Mouse (Mus musculus): ENCODE measurements around the gene 2510002D24Rik. TPM values are rescaled to one million over a fixed set of nuclear protein-coding genes. Genes with fewer than 3 reads are reported as not detected.

The 2510002D24Rik gene
- polyA plus RNA-seq (2012; rRNA removed) = 64.9 and 69.6 TPM in 2 replicates

DNA sequence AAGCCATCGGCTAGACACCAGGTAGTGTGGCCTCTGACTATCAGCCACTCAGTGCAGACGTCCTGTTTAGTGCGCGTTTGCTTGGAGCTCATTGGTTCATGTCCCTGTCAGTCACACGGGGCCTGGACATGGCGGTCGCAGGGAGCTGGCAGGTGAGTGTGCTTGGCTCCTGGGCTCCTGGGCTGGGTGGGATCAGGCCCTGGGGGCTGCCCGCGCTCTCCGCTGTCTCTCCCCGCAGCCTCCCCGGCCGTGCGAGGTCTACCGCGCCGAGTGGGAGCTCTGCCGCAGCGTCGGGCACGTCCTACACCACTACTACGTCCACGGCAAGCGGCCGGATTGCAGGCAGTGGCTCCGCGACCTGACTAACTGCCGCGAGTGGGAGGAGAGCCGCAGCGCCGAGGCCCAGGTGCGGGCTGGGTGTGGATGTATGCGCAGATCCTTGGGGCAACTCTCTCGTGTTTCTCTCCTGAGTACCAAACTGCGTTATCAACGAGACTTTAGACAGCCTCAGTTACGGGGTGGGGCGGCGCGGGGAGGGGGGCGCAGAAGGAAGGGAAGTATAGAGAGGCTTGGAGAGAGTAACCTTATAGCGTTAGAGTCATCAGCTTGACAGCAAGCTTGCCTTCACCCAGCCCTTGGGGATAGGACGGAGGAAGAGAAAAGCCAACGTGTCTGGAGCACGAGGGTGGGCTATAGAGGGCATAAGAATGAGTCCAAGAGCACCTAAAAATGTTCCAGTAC, at the start of gene 2510002D24Rik, which contains the start of gene Gm28539:
Gene 2510002D24Rik (plus strand): TSS at position 111 of the 741 bp plus-strand sequence.
Gene Gm28539 (plus strand): TSS at position 117 of the 741 bp plus-strand sequence.

DNA sequence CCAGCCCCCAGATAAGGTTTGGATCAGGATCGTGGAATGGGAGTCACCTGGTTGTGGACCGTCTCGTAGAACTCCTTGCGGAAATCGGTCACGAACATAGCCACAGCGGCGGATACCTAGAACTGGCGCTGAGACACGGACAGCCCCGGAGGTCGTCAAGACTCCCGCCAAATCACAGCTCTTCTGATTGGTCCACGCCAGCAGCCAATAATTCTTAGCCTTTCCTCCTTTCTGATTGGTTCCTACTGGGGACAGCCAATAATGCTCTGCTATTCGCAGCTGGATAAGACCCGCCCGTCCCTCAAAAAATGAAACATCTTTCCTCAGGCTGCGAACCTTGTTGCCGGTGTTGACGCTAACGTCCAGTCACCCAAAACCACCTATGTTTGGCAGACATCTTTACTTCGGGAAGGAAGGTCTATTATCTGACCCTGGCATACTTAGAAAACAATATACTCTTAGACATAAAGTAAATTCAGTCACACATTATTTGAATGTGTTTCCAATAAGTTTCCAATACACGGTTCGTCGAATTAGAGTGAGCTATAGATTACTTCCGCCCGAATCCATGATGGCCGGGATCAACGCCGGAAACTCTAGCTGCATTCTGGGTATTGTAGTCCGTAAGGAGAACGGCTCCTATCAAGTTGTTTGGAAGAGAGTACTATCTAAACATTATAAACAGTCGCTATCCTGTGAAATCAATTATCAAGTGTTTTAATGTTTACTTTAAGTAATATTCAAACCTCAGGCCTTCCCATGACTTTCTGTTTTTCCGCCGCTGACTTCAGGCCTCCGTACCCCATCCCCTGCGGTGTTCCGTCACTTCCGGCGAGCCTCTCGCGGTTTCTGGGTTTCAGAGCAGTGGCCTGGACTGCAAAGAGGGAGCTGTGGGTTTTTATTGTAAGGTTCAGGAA, 24.7 kb upstream of the 2510002D24Rik start, which contains the start of the genes Ufd1 and Cdc45:
Gene Ufd1 (plus strand): TSS at position 312 of the 917 bp plus-strand sequence.
Gene Cdc45 (minus strand): TSS at position 520 of the 917 bp plus-strand sequence.

DNA sequence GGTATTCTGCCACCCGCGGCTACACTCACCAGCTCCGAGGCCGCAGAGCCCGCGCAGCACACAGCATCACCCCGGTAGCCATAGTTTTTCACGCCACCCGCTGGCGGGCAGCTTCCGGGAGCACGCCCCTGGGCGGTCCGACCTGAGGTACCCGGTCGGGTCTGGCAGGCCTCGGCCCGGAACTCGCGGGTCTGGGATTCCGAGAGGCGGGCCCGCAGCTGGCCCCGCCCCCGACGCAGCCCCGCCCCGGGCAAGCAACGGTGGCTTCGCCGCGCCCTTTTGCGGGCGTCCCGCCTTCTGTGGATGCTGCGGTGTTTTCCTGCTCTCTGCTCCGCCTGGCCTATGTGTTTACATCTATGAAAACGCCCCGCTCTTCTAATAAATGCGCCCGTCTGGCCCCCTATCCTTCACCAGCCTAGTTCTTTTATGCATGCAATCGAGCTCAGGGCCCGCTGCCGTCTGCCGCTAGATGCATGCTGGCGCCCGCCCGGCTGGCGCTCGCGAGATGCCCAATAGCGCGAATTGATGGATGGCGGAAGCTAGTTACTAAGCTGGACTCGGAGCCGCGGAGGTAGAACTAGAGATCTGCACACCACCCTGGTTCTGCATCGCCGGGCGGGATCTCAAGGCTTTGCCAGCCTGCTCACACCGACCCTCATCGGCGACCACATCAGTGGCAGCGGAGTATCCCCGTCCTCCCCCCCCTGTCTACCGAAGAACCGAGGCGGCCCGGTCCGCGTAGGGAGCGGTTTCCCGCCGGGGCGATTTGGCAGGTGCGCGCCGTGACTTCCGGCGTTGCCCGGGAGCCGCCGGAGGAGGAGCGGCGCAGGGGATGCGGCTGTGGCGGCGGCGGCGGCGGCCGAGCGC, 40.3 kb downstream of the 2510002D24Rik start, which contains the start of the genes Mrpl40 and Hira:
Gene Mrpl40 (minus strand): TSS at position 421 of the 867 bp plus-strand sequence.
Gene Hira (plus strand): TSS at position 596 of the 867 bp plus-strand sequence.

Other genes with a start within 250 kb of the 2510002D24Rik start
- gene Tbx1, start 245.9 kb upstream of the 2510002D24Rik start, polyA plus RNA-seq (2012; rRNA removed) = 12.2 and 14.2 TPM in 2 replicates
- gene Gp1bb, start 214.2 kb upstream of the 2510002D24Rik start, polyA plus RNA-seq (2012; rRNA removed) = 26.8 and 54.9 TPM in 2 replicates
- 19.4 and 20.3 TPM in 2 replicates for gene Gm49601, start 210.2 kb upstream of the 2510002D24Rik start, polyA plus RNA-seq (2012; rRNA removed)
- 47.0 and 49.5 TPM in 2 replicates for gene Sept5, start 206.6 kb upstream of the 2510002D24Rik start, polyA plus RNA-seq (2012; rRNA removed)
- gene Cldn5, start 59.7 kb upstream of the 2510002D24Rik start, polyA plus RNA-seq (2012; rRNA removed) = 163 and 176 TPM in 2 replicates
- gene Ufd1, start 24.8 kb upstream of the 2510002D24Rik start, polyA plus RNA-seq (2012; rRNA removed) = 18.9 and 25.8 TPM in 2 replicates
- 10.8 and 17.1 TPM in 2 replicates for gene Cdc45, start 24.6 kb upstream of the 2510002D24Rik start, polyA plus RNA-seq (2012; rRNA removed)
- gene Gm28539, start within 50 bp of the 2510002D24Rik start, polyA plus RNA-seq (2012; rRNA removed) = 0.44 and 2.4 TPM in 2 replicates
- gene Mrpl40, start 40.3 kb downstream of the 2510002D24Rik start, polyA plus RNA-seq (2012; rRNA removed) = 12.0 and 12.1 TPM in 2 replicates
- 78.1 and 100 TPM in 2 replicates for gene Hira, start 40.5 kb downstream of the 2510002D24Rik start, polyA plus RNA-seq (2012; rRNA removed)